Mouse (Mus musculus): ENCODE data around the gene Umod. TPM values are rescaled to one million over a fixed set of nuclear protein-coding genes. Genes with fewer than 3 reads are reported as not detected.

Gene Umod
- not detected in 2 replicates for polyA plus RNA-seq (2014; fragmentation: Nextera tagmentation; extraction: Ambion mirVana)

GRCm38 (mm10) chr7:119479256-119479655 is at the start of gene Umod:
Gene Umod (minus strand): TSS chr7:119479282.
- no peaks in the 10 kb centered on the region for H3K27me3 ChIP-seq (ENCODE audit: control insufficient read depth, insufficient read depth, low read length)

GRCm38 (mm10) chr7:119528617-119529016 is 49.5 kb upstream of the Umod start:
- ATAC-seq (ENCODE audit: low FRiP score) (no peak), DNase-seq (ENCODE audit: low spot score) (no peak)
- Histone ChIP-seq H3K4me1 (replicated peaks; ENCODE audit: control insufficient read depth, insufficient read depth, low read length) (no peaks in the 10 kb centered on the region), H3K4me3 (ENCODE audit: low read depth, low read length) (no peak overlapping the region), H3K27ac (ENCODE audit: low read depth, low read length) (no peak overlapping the region), H3K9me3 (ENCODE audit: control insufficient read depth, low read length) (no peaks in the 10 kb centered on the region), H3K4me2 (replicated peaks; ENCODE audit: low read depth, low read length) (no peak overlapping the region), H3K27me3 (ENCODE audit: control insufficient read depth, insufficient read depth, low read length) (no peaks in the 10 kb centered on the region), H3K36me3 (ENCODE audit: control insufficient read depth, insufficient read depth, low read length) (no peaks in the 10 kb centered on the region), H3K9ac (ENCODE audit: low read depth, low read length) (no peak overlapping the region)
- WGBS: 85% methylated on average over 7 of the region's 7 CpGs

More at GRCm38 (mm10) chr7:119479256-119479655, at the start of gene Umod:
- no peak for DNase-seq (ENCODE audit: low spot score)
- no peaks in the 10 kb centered on the region for H3K9me3 ChIP-seq (ENCODE audit: control insufficient read depth, low read length)
- ATAC-seq (ENCODE audit: low FRiP score): no peak
- no peaks in the 10 kb centered on the region for H3K36me3 ChIP-seq (ENCODE audit: control insufficient read depth, insufficient read depth, low read length)
- H3K9ac ChIP-seq (ENCODE audit: low read depth, low read length): no peak within 1 kb of the TSS
- H3K27ac ChIP-seq (ENCODE audit: low read depth, low read length): no peak within 1 kb of the TSS
- H3K4me2 ChIP-seq (replicated peaks; ENCODE audit: low read depth, low read length): no peak within 1 kb of the TSS
- H3K4me1 ChIP-seq (replicated peaks; ENCODE audit: control insufficient read depth, insufficient read depth, low read length): no peaks in the 10 kb centered on the region
- H3K4me3 ChIP-seq (ENCODE audit: low read depth, low read length): no peak within 1 kb of the TSS

- Histone ChIP-seq H3K9me3 (ENCODE audit: control insufficient read depth, low read length) (no peaks in the 10 kb centered on the region), H3K9ac (ENCODE audit: low read depth, low read length) (no peak overlapping the region), H3K27me3 (ENCODE audit: control insufficient read depth, insufficient read depth, low read length) (no peaks in the 10 kb centered on the region), H3K4me3 (ENCODE audit: low read depth, low read length) (no peak overlapping the region), H3K4me1 (replicated peaks; ENCODE audit: control insufficient read depth, insufficient read depth, low read length) (no peaks in the 10 kb centered on the region), H3K27ac (ENCODE audit: low read depth, low read length) (no peak overlapping the region), H3K4me2 (replicated peaks; ENCODE audit: low read depth, low read length) (no peak overlapping the region), H3K36me3 (ENCODE audit: control insufficient read depth, insufficient read depth, low read length) (no peaks in the 10 kb centered on the region)
- ATAC-seq (ENCODE audit: low FRiP score): no peak
- WGBS: 85% methylated on average over 2 of the region's 2 CpGs
- DNase-seq (ENCODE audit: low spot score): no peak
Measured at GRCm38 (mm10) chr7:119527548-119527947, 48.5 kb upstream of the Umod start.

GRCm38 (mm10) chr7:119527135-119527534 is 48.1 kb upstream of the Umod start:
- H3K4me2 ChIP-seq (replicated peaks; ENCODE audit: low read depth, low read length): no peak overlapping the region
- no peaks in the 10 kb centered on the region for H3K27me3 ChIP-seq (ENCODE audit: control insufficient read depth, insufficient read depth, low read length)
- H3K27ac ChIP-seq (ENCODE audit: low read depth, low read length): no peak overlapping the region
- H3K4me1 ChIP-seq (replicated peaks; ENCODE audit: control insufficient read depth, insufficient read depth, low read length): no peaks in the 10 kb centered on the region
- no peaks in the 10 kb centered on the region for H3K36me3 ChIP-seq (ENCODE audit: control insufficient read depth, insufficient read depth, low read length)
- DNase-seq (ENCODE audit: low spot score) (no peak), ATAC-seq (ENCODE audit: low FRiP score) (no peak)
- no peaks in the 10 kb centered on the region for H3K9me3 ChIP-seq (ENCODE audit: control insufficient read depth, low read length)
- no peak overlapping the region for H3K4me3 ChIP-seq (ENCODE audit: low read depth, low read length)
- WGBS: 92% methylated on average over 1 of the region's 1 CpGs
- no peak overlapping the region for H3K9ac ChIP-seq (ENCODE audit: low read depth, low read length)

- Histone ChIP-seq H3K4me2 (replicated peaks; ENCODE audit: low read depth, low read length) (no peak overlapping the region), H3K9me3 (ENCODE audit: control insufficient read depth, low read length) (no peaks in the 10 kb centered on the region), H3K4me3 (ENCODE audit: low read depth, low read length) (no peak overlapping the region), H3K9ac (ENCODE audit: low read depth, low read length) (no peak overlapping the region), H3K36me3 (ENCODE audit: control insufficient read depth, insufficient read depth, low read length) (no peaks in the 10 kb centered on the region), H3K27ac (ENCODE audit: low read depth, low read length) (no peak overlapping the region), H3K27me3 (ENCODE audit: control insufficient read depth, insufficient read depth, low read length) (no peaks in the 10 kb centered on the region), H3K4me1 (replicated peaks; ENCODE audit: control insufficient read depth, insufficient read depth, low read length) (no peaks in the 10 kb centered on the region)
- ATAC-seq (ENCODE audit: low FRiP score): no peak
- DNase-seq (ENCODE audit: low spot score): no peak
- 79% methylated on average over 13 of the region's 13 CpGs for WGBS
Measured at GRCm38 (mm10) chr7:119526486-119526885, 47.4 kb upstream of the Umod start.

- H3K27me3 ChIP-seq (ENCODE audit: control insufficient read depth, insufficient read depth, low read length): no peaks in the 10 kb centered on the region
- H3K27ac ChIP-seq (ENCODE audit: low read depth, low read length): no peak overlapping the region
- H3K4me1 ChIP-seq (replicated peaks; ENCODE audit: control insufficient read depth, insufficient read depth, low read length): no peaks in the 10 kb centered on the region
- ATAC-seq (ENCODE audit: low FRiP score): no peak
- H3K4me3 ChIP-seq (ENCODE audit: low read depth, low read length): no peak overlapping the region
- H3K9me3 ChIP-seq (ENCODE audit: control insufficient read depth, low read length): no peaks in the 10 kb centered on the region
- H3K9ac ChIP-seq (ENCODE audit: low read depth, low read length): no peak overlapping the region
- H3K4me2 ChIP-seq (replicated peaks; ENCODE audit: low read depth, low read length): no peak overlapping the region
- H3K36me3 ChIP-seq (ENCODE audit: control insufficient read depth, insufficient read depth, low read length): no peaks in the 10 kb centered on the region
- no peak for DNase-seq (ENCODE audit: low spot score)
- whole genome bisulfite sequencing: 62% methylated on average over 2 of the region's 2 CpGs
Measured at GRCm38 (mm10) chr7:119525881-119526281, 46.8 kb upstream of the Umod start.

GRCm38 (mm10) chr7:119523389-119523788 is 44.3 kb upstream of the Umod start, which contains the start of gene Pdilt:
Gene Pdilt (minus strand): TSS chr7:119523489.
- H3K4me1 ChIP-seq (replicated peaks; ENCODE audit: control insufficient read depth, insufficient read depth, low read length): no peaks in the 10 kb centered on the region
- H3K4me2 ChIP-seq (replicated peaks; ENCODE audit: low read depth, low read length): no peak within 1 kb of the TSS
- DNase-seq (ENCODE audit: low spot score): no peak
- no peak within 1 kb of the TSS for H3K27ac ChIP-seq (ENCODE audit: low read depth, low read length)
- WGBS: 70% methylated on average over 4 of the region's 4 CpGs
- no peaks in the 10 kb centered on the region for H3K9me3 ChIP-seq (ENCODE audit: control insufficient read depth, low read length)
- no peak within 1 kb of the TSS for H3K4me3 ChIP-seq (ENCODE audit: low read depth, low read length)
- H3K27me3 ChIP-seq (ENCODE audit: control insufficient read depth, insufficient read depth, low read length): no peaks in the 10 kb centered on the region
- ATAC-seq (ENCODE audit: low FRiP score): no peak
- no peak within 1 kb of the TSS for H3K9ac ChIP-seq (ENCODE audit: low read depth, low read length)
- no peaks in the 10 kb centered on the region for H3K36me3 ChIP-seq (ENCODE audit: control insufficient read depth, insufficient read depth, low read length)

GRCm38 (mm10) chr7:119522385-119522784 is 43.3 kb upstream of the Umod start:
- Histone ChIP-seq H3K4me3 (ENCODE audit: low read depth, low read length) (no peak overlapping the region), H3K27me3 (ENCODE audit: control insufficient read depth, insufficient read depth, low read length) (no peaks in the 10 kb centered on the region), H3K27ac (ENCODE audit: low read depth, low read length) (no peak overlapping the region), H3K4me2 (replicated peaks; ENCODE audit: low read depth, low read length) (no peak overlapping the region), H3K4me1 (replicated peaks; ENCODE audit: control insufficient read depth, insufficient read depth, low read length) (no peaks in the 10 kb centered on the region), H3K36me3 (ENCODE audit: control insufficient read depth, insufficient read depth, low read length) (no peaks in the 10 kb centered on the region), H3K9ac (ENCODE audit: low read depth, low read length) (no peak overlapping the region), H3K9me3 (ENCODE audit: control insufficient read depth, low read length) (no peaks in the 10 kb centered on the region)
- ATAC-seq (ENCODE audit: low FRiP score) (no peak), DNase-seq (ENCODE audit: low spot score) (no peak)
- 67% methylated on average over 1 of the region's 1 CpGs for WGBS

- ATAC-seq (ENCODE audit: low FRiP score) (no peak), DNase-seq (ENCODE audit: low spot score) (no peak)
- Histone ChIP-seq H3K4me3 (ENCODE audit: low read depth, low read length) (no peak overlapping the region), H3K9ac (ENCODE audit: low read depth, low read length) (no peak overlapping the region), H3K27me3 (ENCODE audit: control insufficient read depth, insufficient read depth, low read length) (no peaks in the 10 kb centered on the region), H3K9me3 (ENCODE audit: control insufficient read depth, low read length) (no peaks in the 10 kb centered on the region), H3K4me1 (replicated peaks; ENCODE audit: control insufficient read depth, insufficient read depth, low read length) (no peaks in the 10 kb centered on the region), H3K36me3 (ENCODE audit: control insufficient read depth, insufficient read depth, low read length) (no peaks in the 10 kb centered on the region), H3K27ac (ENCODE audit: low read depth, low read length) (no peak overlapping the region), H3K4me2 (replicated peaks; ENCODE audit: low read depth, low read length) (no peak overlapping the region)
- 80% methylated on average over 3 of the region's 3 CpGs for WGBS
Measured at GRCm38 (mm10) chr7:119521816-119522215, 42.7 kb upstream of the Umod start.
